Mouse (Mus musculus) thymus, postnatal 25 days (tissue): ENCODE measurements around the gene Shtn1.

Source experiments
- DNase-seq: peaks from one replicate; pipeline ENCODE4 v3.0.0; 2022

The Shtn1 gene

GRCm38 (mm10) chr19:59051622-59052021 is 24.3 kb downstream of the Shtn1 start:
- DNase-seq: no peak

- DNase-seq: no peak
Measured at GRCm38 (mm10) chr19:59048852-59049251, 27.0 kb downstream of the Shtn1 start.

- no peak for DNase-seq
Measured at GRCm38 (mm10) chr19:59047511-59047910, 28.4 kb downstream of the Shtn1 start.

GRCm38 (mm10) chr19:59041086-59041485 is 34.8 kb downstream of the Shtn1 start:
- DNase-seq: no peak

GRCm38 (mm10) chr19:59038793-59039192 is 37.1 kb downstream of the Shtn1 start:
- DNase-seq: no peak

- no peak for DNase-seq
Measured at GRCm38 (mm10) chr19:59036811-59037210, 39.1 kb downstream of the Shtn1 start.

GRCm38 (mm10) chr19:59033241-59033640 is 42.7 kb downstream of the Shtn1 start:
- DNase-seq: no peak

- no peak for DNase-seq
Measured at GRCm38 (mm10) chr19:59030221-59030620, 45.7 kb downstream of the Shtn1 start.

- no peak for DNase-seq
Measured at GRCm38 (mm10) chr19:59029011-59029410, 46.9 kb downstream of the Shtn1 start.

GRCm38 (mm10) chr19:59028130-59028529 is 47.8 kb downstream of the Shtn1 start:
- DNase-seq: no peak

GRCm38 (mm10) chr19:59023876-59024275 is 52.0 kb downstream of the Shtn1 start:
- no peak for DNase-seq

- DNase-seq: no peak
Measured at GRCm38 (mm10) chr19:59021644-59022043, 54.3 kb downstream of the Shtn1 start.

GRCm38 (mm10) chr19:59010802-59011201 is 65.1 kb downstream of the Shtn1 start:
- DNase-seq: no peak

GRCm38 (mm10) chr19:59006577-59007340 is 69.1 kb downstream of the Shtn1 start:
- no peak for DNase-seq

GRCm38 (mm10) chr19:59002827-59003226 is 73.1 kb downstream of the Shtn1 start:
- DNase-seq: no peak

GRCm38 (mm10) chr19:58981571-58981970 is 94.3 kb downstream of the Shtn1 start:
- DNase-seq: no peak

GRCm38 (mm10) chr19:58980056-58980440 is 95.9 kb downstream of the Shtn1 start:
- no peak for DNase-seq

GRCm38 (mm10) chr19:58979436-58980055 is 96.4 kb downstream of the Shtn1 start:
- no peak for DNase-seq

GRCm38 (mm10) chr19:58978401-58979171 is 97.3 kb downstream of the Shtn1 start:
- no peak for DNase-seq

- DNase-seq: no peak
Measured at GRCm38 (mm10) chr19:58975216-58975863, 100.6 kb downstream of the Shtn1 start.

GRCm38 (mm10) chr19:58974126-58974525 is 101.8 kb downstream of the Shtn1 start:
- no peak for DNase-seq

GRCm38 (mm10) chr19:58970826-58971225 is 105.1 kb downstream of the Shtn1 start:
- DNase-seq: no peak
